Mouse (Mus musculus) brain, embryonic 14.5 days (tissue): Measurements from ENCODE around the gene Vmn1r212. TPM values are rescaled to one million over a fixed set of nuclear protein-coding genes. Genes with fewer than 3 reads are reported as not detected.
"Not testable (repeated sequence)": the region's sequence is repeated elsewhere in the genome, so short reads cannot be mapped to it uniquely, and the experiment has no call there.

Source experiments
- DNase-seq: peaks from one replicate; pipeline ENCODE4 v3.0.0-alpha.2; 2011; ENCODE audit warnings: low read depth
- CTCF ChIP-seq: fragments of 200-500 bp; IDR thresholded peaks from 2 replicates; pipeline ENCODE4 v1.5.1; 2012; ENCODE audit warnings: inconsistent platforms, mild to moderate bottlenecking, moderate library complexity, borderline replicate concordance; ENCODE audit not compliant: insufficient read depth, insufficient read length; ENCODE audit errors: extremely low read depth
- POLR2A ChIP-seq: fragments of 200-500 bp; IDR thresholded peaks from 2 replicates; pipeline ENCODE4 v1.6.1; 2012; ENCODE audit warnings: mild to moderate bottlenecking, inconsistent platforms, borderline replicate concordance; ENCODE audit not compliant: poor library complexity, insufficient read depth, insufficient read length, severe bottlenecking; ENCODE audit errors: extremely low read depth
- polyA plus RNA-seq: library from polyadenylated mRNA; depleted of rRNA; stranded (reverse); fragments of >200 nt; gene quantifications from 2 replicates; pipeline ENCODE4 v1.2.3, GENCODE M21; 2012; rRNA removed

Gene Vmn1r212
- not detected in 2 replicates for polyA plus RNA-seq

DNA sequence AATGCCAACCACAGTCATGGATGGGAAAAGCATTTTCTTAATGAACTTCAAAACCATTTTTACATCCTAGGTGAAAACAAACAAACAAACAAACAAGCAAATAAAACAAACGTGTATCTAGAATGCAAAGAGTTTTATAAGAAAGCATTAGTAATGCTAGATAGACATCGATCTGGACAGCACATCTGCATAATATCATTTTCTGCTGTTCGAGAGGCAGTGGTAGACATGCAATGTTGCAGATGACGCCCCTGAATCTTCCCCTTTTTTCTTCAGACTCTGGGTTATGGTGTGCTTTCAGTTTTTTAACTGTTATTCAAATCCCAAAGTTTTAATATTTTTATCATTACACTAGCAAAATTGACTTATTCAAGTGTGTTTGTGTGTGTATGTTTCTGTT lies at the start of gene Vmn1r212:
Gene Vmn1r212, minus strand, starts transcription at position 101 of the 400 bp plus-strand sequence.
- TF ChIP-seq POLR2A (no peak), CTCF (no peak)
- DNase-seq, result no peak

- no peak for DNase-seq
- TF ChIP-seq POLR2A (no peak), CTCF (peak; percentile 9; the same call in 1 of the 2 replicates)
These were observed 4.7 kb downstream of the Vmn1r212 start for GRCm38 (mm10) chr13:22879257-22879656.

DNA sequence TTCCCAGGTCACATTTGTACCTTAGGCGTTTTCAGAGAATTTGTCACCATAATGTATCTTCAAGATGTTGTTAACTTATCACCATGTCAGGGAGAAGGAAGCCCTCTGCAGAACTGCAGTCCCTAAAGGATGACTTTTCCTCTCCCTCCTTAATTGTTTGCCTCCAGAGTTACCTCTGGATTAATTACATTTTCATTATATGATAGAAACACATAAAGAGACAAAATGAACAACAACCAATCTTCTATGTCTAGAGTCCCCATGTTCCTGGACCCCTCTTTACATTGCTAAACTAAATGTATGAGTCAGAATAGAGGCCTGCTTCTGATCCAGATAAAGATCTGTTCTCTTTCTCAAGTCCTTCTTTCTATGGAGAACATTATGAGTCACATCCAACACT lies 26.5 kb downstream of the Vmn1r212 start, which contains the start of gene Vmn1r211:
Gene Vmn1r211, minus strand, starts transcription at position 101 of the 400 bp plus-strand sequence.
- TF ChIP-seq CTCF (no peak), POLR2A (no peak)
- no peak for DNase-seq

DNA sequence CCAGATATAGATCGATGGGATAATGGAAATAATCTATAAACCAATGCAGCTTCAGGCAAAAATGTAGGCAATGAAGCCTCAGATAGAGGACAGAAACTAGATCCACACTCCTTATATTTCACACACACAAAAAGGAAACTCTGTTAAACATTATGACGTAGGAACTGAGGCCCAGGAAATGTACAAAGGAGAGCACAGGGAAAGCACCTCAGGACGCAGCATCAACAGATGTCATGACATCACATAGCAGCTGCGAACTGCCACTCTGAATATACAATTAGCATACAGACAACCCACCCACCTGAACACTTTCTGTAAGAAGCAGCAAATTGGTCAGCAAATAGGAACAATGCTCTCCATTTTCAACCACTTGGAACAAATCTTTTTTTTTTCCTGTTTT lies 29.2 kb downstream of the Vmn1r212 start:
- no peak for TF ChIP-seq CTCF
- no peak for TF ChIP-seq POLR2A
- no peak for DNase-seq

DNA sequence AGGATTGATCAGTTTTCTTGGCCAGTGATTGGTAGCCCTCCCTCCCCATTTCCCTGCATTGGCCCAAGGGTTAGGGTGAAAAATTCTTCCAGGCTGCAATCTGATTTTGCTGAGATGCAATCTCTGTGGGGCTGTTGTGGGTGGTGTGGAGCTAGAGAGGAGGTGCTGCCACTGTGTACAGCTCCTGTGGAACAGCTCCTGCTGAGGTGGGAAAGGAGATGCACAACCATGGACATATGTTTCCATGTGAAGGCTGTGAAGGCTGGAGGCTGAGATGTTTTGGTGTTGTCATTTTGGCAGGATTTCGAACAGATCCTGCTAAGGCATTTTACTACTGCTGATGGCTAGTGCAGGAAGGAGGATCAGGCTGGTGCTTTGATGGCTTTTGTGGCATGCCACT lies 37.2 kb downstream of the Vmn1r212 start:
- no peak for TF ChIP-seq POLR2A
- no peak for TF ChIP-seq CTCF
- no peak for DNase-seq

DNA sequence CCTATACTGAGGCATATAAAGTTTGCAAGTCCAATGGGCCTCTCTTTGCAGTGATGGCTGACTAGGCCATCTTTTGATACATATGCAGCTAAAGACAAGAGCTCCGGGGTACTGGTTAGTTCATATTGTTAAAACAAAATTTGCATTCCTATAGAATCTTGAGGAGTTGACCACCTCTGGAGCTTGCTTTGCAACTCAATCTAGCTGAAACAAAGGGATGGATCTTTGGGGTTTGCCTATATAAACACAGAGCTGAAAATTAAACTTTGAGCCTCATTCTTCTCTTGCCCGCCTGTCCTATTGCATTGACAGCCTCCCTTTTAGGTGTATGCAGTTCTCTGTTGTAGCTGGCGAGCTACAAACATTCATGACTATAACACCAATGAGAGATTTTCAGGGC lies 39.7 kb downstream of the Vmn1r212 start:
- not testable (repeated sequence) for DNase-seq

Other genes starting within 250 kb of the Vmn1r212 start
- gene Vmn1r207-ps, start 154.6 kb downstream of the Vmn1r212 start, polyA plus RNA-seq, result not detected in 2 replicates
- not detected in 2 replicates for gene Vmn1r208, start 106.8 kb downstream of the Vmn1r212 start, polyA plus RNA-seq
- gene Vmn1r209, start 74.5 kb downstream of the Vmn1r212 start, polyA plus RNA-seq, result not detected in 2 replicates
- gene Vmn1r210, start 52.9 kb downstream of the Vmn1r212 start, polyA plus RNA-seq, result not detected in 2 replicates
- gene Vmn1r211, start 26.6 kb downstream of the Vmn1r212 start, polyA plus RNA-seq, result not detected in 2 replicates
- gene Vmn1r213, start 123.5 kb upstream of the Vmn1r212 start, polyA plus RNA-seq, result not detected in 2 replicates
- not detected in 2 replicates for gene Vmn1r214, start 146.2 kb upstream of the Vmn1r212 start, polyA plus RNA-seq
- not detected in 2 replicates for gene Vmn1r215, start 183.8 kb upstream of the Vmn1r212 start, polyA plus RNA-seq
- not detected in 2 replicates for gene Vmn1r217, start 234.0 kb upstream of the Vmn1r212 start, polyA plus RNA-seq
- gene Vmn1r218, start 248.9 kb upstream of the Vmn1r212 start, polyA plus RNA-seq, result not detected in 2 replicates